Mouse (Mus musculus) gonadal fat pad, adult 2 months (tissue): Measurements from ENCODE around the gene Taar9. TPM values are rescaled to one million over a fixed set of nuclear protein-coding genes. Genes with fewer than 3 reads are reported as not detected.
"Not testable (repeated sequence)": the region's sequence is repeated elsewhere in the genome, so short reads cannot be mapped to it uniquely, and the experiment has no call there.

Experiments
- DNase-seq: peaks from one replicate; pipeline ENCODE4 v3.0.0-alpha.2; 2012; ENCODE audit warnings: low read depth
- polyA plus RNA-seq: library from polyadenylated mRNA; depleted of rRNA; stranded (reverse); fragments of >200 nt; gene quantifications from 2 replicates; pipeline ENCODE4 v1.2.3, GENCODE M21; 2012; rRNA removed

Taar9 gene
- polyA plus RNA-seq, 1 experiment = not detected

DNA sequence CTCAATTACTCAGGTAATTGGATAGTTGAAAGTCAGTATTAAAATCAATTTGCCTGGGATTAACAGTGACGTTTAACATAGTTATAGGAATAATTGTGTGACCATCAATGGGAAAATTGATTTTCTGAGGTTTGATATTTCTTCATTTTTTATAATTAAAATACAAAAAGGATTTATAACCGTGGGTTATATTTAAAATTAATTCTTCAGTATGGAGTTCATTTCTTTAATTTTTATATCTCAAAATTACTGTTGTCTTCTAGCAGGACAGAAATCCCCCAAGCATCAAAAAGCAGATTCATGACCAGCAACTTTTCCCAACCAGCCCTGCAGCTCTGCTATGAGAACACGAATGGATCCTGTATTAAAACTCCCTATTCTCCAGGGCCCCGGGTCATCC is 33.1 kb downstream of the Taar9 start, which contains the start of gene Taar8a:
TSS of gene Taar8a (plus strand) at position 301 of the 400 bp plus-strand sequence.
- not testable (repeated sequence) for DNase-seq

GRCm38 (mm10) chr10:24074751-24075150 is 34.6 kb downstream of the Taar9 start:
- DNase-seq = not testable (repeated sequence)

GRCm38 (mm10) chr10:24058986-24059385 is 50.3 kb downstream of the Taar9 start:
- DNase-seq = no peak

Other genes starting within 250 kb of the Taar9 start
- gene Vnn1, start 214.8 kb downstream of the Taar9 start, polyA plus RNA-seq = 2.3 and 2.8 TPM in 2 replicates
- not detected in 2 replicates for gene Taar1, start 189.2 kb downstream of the Taar9 start, polyA plus RNA-seq
- not detected in 2 replicates for gene Taar2, start 171.0 kb downstream of the Taar9 start, polyA plus RNA-seq
- gene Taar3, start 160.0 kb downstream of the Taar9 start, polyA plus RNA-seq = not detected in 2 replicates
- gene Taar4, start 149.0 kb downstream of the Taar9 start, polyA plus RNA-seq = 0.14 TPM in 1 of 2 replicates, not detected in the other
- gene Taar5, start 138.8 kb downstream of the Taar9 start, polyA plus RNA-seq = not detected in 2 replicates
- gene Taar6, start 123.9 kb downstream of the Taar9 start, polyA plus RNA-seq = not detected in 2 replicates
- gene Taar7a, start 116.1 kb downstream of the Taar9 start, polyA plus RNA-seq = not detected in 2 replicates
- not detected in 2 replicates for gene Taar7b, start 109.6 kb downstream of the Taar9 start, polyA plus RNA-seq
- 0.11 TPM in 1 of 2 replicates, not detected in the other for gene Taar7d, start 82.3 kb downstream of the Taar9 start, polyA plus RNA-seq
- gene Taar7e, start 71.9 kb downstream of the Taar9 start, polyA plus RNA-seq = not detected in 2 replicates
- gene Taar7f, start 60.0 kb downstream of the Taar9 start, polyA plus RNA-seq = not detected in 2 replicates
- not detected in 2 replicates for gene Taar8a, start 33.0 kb downstream of the Taar9 start, polyA plus RNA-seq
- not detected in 2 replicates for gene Taar8b, start 17.2 kb downstream of the Taar9 start, polyA plus RNA-seq
- not detected in 2 replicates for gene Taar8c, start 7.6 kb downstream of the Taar9 start, polyA plus RNA-seq
- gene Stx7, start 39.8 kb upstream of the Taar9 start, polyA plus RNA-seq = 109 and 115 TPM in 2 replicates
- 3.9 and 4.3 TPM in 2 replicates for gene Moxd1, start 114.0 kb upstream of the Taar9 start, polyA plus RNA-seq